Mouse (Mus musculus) liver, adult (tissue): ENCODE results near the gene St8sia2.

ENCODE experiments used
- GATA4 ChIP-seq: IDR thresholded peaks from 2 replicates; pipeline ENCODE4 v1.6.1; 2014; ENCODE audit warnings: mild to moderate bottlenecking, low read length; ENCODE audit not compliant: insufficient replicate concordance

The St8sia2 gene

GRCm38 (mm10) chr7:73933036-73933435 lies 80.5 kb downstream of the St8sia2 start:
- TF ChIP-seq GATA4: no peak

- no peak for TF ChIP-seq GATA4
These were observed 92.5 kb downstream of the St8sia2 start for GRCm38 (mm10) chr7:73920921-73921485.

GRCm38 (mm10) chr7:73917633-73918311 lies 95.7 kb downstream of the St8sia2 start:
- no peak for TF ChIP-seq GATA4

GRCm38 (mm10) chr7:73911899-73912298 lies 101.6 kb downstream of the St8sia2 start:
- no peak for TF ChIP-seq GATA4

- TF ChIP-seq GATA4: no peak
These were observed 102.6 kb downstream of the St8sia2 start for GRCm38 (mm10) chr7:73910843-73911242.

GRCm38 (mm10) chr7:73909432-73910205 lies 103.9 kb downstream of the St8sia2 start:
- TF ChIP-seq GATA4: no peak

GRCm38 (mm10) chr7:73894506-73894905 lies 119.0 kb downstream of the St8sia2 start:
- no peak for TF ChIP-seq GATA4

- TF ChIP-seq GATA4: no peak
These were observed 121.7 kb downstream of the St8sia2 start for GRCm38 (mm10) chr7:73891830-73892229.

GRCm38 (mm10) chr7:73890891-73891610 lies 122.4 kb downstream of the St8sia2 start:
- no peak for TF ChIP-seq GATA4

GRCm38 (mm10) chr7:73890466-73890865 lies 123.0 kb downstream of the St8sia2 start:
- TF ChIP-seq GATA4: no peak
